Mouse (Mus musculus) frontal cortex, adult 2 months (tissue): ENCODE data around the gene Pdk1. TPM values are rescaled to one million over a fixed set of nuclear protein-coding genes. Genes with fewer than 3 reads are reported as not detected.
A peak's percentile ranks its signal among the peaks of the same experiment; 100 is the strongest.

Experiments
- DNase-seq, 2 experiments: peaks; one replicate each; pipeline ENCODE4 v3.0.0; 2022; ENCODE audit warnings: low spot score in 1 of 2; ENCODE audit errors: extremely low spot score in 1 of 2
- polyA plus RNA-seq: library from polyadenylated mRNA; depleted of rRNA; stranded (reverse); fragments of >200 nt; gene quantifications from 2 replicates; pipeline ENCODE4 v1.2.3, GENCODE M21; 2012; rRNA removed

Pdk1 gene
- 26.7 and 28.5 TPM in 2 replicates for polyA plus RNA-seq

DNA sequence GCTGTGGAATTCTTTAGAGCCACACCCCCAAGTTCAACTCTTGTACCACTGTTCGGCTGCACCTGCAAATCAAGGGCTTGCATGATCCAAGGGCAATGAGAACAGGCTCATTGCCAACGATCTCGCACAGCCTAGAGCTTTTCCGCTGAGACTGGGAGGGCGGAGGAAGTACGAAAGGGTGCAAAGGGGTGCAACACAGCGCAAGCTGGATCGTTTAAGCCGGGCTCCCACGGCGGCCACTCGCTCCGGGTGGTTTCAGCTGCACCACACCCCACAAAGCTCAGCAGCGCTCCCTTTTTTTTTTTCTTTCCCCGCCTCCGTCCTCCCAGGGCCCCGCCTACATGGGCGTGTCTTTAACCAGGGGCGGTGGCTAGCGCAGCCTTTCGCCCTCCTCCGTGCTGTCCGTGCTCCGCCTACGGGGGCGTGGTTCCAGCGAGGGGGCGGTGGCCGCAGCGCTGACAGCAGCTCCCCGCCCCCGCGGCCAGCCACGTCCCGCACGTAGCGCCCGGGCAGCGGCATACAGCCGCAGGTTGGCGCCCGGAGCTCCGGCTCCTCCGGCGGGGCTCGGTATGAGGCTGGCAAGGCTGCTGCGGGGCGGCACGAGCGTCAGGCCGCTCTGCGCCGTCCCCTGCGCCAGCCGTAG lies at the start of gene Pdk1:
Gene Pdk1, plus strand, starts transcription at position 424 of the 643 bp plus-strand sequence.
- peak; percentile 92 to 97 for DNase-seq

DNA sequence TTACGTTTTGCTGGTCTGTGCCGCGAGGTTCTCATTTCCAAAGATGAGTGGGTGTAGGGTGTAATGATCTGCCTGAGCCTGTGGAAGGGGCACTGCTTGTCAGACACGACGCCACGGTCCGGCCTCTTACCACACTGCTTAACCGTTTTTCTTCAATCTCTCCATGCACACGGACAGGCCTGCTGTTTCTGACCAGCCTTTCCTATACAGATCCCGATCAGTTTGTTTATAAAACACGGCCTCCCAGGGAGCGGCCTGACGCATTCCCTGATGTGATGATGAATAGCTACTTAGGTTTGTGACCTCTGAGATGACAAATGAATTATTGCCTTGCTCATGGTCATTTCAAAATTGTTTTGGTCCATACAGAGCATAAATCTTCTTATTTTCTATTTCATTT lies 48.9 kb upstream of the Pdk1 start:
- DNase-seq = no peak

DNA sequence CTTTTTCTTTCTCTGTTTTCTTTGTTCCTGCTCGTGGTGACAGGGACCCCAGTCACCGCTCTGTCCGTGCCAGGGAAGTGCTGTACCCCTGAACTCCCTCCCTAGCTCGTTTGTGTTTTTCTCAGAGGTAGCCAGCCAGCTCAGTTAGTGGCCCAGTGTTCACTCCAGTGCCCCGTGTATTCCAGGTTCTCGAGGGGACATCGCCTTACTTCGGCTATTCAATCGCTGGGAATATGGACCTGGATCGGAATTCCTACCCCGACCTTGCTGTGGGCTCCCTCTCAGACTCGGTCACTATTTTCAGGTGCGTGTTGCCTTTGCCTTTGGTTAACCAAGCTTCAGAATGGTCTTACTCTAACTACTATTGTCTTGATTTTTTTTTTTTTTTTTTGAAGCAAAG lies 45.3 kb upstream of the Pdk1 start:
- DNase-seq = no peak

DNA sequence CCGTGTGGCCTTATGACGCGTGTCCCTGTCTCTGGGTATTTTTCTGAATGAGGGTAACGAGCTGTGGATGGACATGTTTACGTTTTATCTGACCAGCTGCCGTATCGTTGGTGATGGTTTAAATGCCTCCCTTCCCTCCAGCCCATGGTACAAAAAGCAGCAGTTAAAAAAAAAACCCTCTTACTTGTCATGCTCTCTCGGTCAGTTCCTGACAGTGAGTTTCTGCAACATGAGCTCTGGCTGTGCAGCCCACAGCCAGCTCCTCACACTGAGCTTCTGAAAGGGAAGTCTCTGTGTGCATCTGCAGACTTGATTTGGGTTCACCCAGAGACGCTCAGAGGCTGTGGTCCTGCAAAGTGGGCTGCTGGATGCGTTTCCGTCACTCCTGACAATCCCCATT lies 44.1 kb upstream of the Pdk1 start:
- DNase-seq = no peak

DNA sequence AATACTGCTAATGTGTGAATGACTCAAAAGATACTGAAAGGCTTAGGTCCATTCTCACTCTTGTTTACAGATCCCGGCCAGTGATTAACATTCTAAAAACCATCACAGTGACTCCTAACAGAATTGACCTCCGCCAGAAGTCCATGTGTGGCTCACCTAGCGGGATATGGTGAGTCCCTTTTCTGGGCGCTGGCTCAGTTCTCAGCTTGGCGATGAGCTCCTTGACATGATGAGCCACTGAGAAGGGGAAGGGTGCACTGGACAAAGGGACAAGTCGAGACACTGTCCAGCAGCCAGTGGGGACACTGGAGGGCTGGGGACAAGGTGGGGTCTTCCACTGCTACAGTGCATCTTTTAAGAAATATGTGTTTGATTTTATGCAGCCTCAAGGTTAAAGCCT lies 39.4 kb upstream of the Pdk1 start:
- no peak for DNase-seq

DNA sequence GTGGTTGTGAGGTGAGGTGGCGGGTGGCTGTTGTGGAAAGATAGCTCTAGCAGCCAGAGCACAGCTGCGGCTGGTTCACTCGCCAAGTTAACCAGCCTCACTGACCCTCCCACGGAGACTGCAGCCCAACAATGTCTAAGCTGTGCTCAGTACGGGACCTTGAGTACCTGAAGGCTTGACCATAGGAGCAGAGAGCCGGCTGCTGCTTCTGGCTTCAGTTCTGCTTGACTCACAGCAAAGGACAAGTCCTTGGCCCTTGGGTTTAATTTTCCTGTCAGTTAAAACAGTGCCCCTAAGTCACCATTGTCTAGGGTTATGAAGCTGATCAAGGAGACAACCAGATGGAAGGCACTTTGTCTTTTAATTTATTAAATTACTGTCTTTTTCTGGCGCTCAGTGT lies 38.7 kb upstream of the Pdk1 start:
- no peak for DNase-seq

DNA sequence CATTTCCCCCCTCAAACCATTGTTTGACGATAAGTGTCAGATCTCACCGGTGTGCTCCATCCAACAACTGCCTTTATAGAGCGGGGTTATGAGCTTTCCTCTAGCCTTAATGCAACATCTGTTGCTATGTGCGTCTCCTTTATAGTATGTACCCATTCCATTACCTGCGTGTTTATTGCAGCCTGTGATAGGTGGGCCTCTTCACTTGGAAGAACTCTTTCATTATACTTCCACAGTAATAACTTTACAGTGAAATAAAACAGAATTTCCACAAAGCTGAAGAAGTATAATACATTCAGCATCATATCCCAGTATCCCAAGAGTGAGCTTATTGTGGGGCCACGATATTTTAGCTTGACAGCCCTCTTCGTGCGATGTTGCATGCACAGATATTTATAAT lies 37.5 kb upstream of the Pdk1 start:
- no peak for DNase-seq

DNA sequence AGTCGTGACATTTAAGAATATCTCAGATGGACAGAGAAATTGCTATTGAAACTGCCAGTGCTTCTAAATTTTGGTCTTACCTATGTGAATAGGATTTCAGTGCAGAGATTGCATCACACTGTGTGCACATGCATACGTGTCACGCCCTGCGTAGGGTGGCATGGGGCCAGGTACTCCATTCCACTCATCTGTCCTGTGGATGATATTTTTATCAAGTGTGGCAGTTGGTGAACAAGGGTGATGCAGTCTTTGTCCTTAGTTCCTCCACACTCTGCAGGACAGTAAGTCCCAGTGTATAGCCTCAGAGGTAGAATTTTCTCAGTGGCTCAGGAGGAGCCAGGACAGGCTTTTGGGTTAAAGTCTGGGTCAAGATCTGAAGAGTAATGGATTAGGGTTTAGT lies 36.8 kb upstream of the Pdk1 start:
- DNase-seq = no peak

DNA sequence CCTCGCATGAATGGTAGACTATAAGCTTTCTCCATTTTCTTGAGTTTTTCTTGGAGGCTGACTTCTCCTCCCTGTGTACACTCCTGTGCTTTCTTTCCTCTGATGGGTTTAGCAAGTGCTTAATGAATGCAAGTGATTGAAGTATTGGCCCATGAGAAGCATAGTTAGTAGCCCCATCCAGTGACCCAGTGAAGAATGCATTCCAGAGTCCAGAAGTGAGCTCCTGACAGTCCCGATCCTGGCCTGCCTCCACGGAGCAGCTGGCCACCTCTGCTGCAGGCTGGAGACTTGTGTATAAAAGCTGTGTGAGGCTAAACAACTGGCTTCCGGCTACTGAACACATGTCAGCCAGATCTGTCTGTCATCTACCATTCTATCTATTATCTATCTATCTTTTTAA lies 35.8 kb upstream of the Pdk1 start:
- DNase-seq = no peak

DNA sequence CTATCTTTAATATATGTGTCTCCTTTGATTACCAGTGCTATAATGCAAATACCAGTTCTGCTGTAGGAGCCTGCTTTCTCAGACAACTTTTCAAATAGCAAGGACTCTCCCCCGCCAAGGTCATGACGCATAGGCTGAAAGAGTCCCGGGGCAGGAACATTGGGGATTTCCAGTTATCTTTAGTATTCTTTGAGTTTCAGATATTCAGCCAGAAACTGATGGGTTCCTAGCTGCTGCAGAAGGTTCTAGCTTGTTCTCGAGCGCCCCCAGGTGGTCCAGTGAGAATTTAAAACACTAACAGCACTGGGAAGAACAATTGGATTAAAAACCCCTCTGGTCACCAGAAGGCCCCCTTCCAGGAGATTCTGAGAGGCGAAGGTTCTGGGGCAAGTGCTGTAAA lies 35.2 kb upstream of the Pdk1 start:
- peak in 1 of 2 experiments; percentile 86 for DNase-seq

DNA sequence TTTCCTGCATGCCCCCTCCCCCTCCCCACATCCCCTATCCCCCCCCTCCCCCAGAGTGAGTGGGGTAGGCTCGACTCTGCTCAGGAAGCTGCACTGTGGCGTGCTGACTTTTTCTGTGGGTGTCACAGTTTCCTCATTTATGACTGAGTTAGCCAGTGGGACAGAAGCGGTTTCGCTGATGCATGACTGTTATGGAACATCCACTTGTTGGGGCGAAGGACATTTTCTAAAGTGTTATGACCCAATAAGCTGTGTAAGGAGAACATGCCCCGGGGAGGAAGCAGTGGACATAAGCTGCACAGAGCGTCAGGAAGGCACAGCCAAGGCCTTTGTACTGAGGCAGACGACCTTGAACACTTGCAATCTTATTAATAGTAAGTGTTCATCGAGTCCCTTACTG lies 29.7 kb upstream of the Pdk1 start:
- DNase-seq = no peak

DNA sequence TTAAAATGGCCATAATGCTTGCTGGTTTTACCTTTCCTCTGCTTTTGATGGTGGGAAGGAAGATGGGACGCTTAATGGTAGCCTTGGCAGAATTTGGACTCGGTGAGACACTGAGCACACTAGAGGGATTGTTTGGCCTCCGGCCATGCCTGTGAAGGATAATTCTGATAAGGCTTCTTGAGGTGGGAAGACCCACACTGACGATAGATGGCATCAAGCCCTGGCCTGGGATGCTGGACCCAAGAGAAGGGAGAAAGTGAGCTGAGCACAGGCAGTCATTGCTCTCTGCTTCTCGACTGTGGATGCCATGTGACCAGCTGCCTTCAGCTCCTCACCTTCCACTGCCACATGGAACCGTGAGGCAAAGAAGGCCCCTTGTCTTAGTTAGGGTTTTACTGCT lies 28.1 kb upstream of the Pdk1 start:
- DNase-seq = no peak

DNA sequence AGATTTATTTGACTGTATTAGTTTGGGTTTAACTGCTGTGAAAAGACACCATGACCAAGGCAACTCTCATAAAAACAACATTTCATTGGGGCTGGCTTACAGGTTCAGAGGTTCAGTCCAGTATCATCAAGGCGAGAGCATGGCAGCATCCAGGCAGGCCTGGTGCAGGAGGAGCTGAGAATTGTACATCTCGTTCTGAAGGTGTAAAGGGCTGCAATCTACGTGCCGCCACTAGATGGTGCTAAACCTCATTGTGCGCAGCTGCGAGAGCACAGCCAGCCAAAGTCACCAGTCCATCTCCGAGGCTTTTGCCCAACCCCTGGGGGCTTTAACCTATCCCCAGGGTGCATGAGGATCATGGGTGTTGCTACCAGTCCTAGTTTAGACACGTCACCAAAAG lies 20.9 kb upstream of the Pdk1 start:
- DNase-seq = peak; percentile 20 to 78

DNA sequence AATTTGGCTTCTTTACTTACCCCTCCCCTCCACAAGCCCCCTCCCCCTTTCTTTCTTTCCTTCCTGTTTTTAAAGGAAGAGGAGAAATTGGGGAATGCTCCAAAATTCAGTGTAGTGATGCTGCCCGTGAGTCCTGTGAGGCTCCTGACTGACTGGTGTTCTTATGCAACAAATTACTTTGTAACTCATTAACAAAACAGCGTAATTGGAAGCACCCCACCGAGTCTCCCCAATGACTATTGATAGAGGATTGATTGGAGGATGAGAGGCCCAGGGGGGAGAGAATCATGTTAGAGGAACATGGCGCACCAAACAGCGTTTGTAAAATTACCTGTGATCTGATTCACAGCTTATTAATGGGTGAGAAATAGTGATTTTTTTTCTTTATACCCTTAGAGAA lies 17.9 kb upstream of the Pdk1 start:
- no peak for DNase-seq

DNA sequence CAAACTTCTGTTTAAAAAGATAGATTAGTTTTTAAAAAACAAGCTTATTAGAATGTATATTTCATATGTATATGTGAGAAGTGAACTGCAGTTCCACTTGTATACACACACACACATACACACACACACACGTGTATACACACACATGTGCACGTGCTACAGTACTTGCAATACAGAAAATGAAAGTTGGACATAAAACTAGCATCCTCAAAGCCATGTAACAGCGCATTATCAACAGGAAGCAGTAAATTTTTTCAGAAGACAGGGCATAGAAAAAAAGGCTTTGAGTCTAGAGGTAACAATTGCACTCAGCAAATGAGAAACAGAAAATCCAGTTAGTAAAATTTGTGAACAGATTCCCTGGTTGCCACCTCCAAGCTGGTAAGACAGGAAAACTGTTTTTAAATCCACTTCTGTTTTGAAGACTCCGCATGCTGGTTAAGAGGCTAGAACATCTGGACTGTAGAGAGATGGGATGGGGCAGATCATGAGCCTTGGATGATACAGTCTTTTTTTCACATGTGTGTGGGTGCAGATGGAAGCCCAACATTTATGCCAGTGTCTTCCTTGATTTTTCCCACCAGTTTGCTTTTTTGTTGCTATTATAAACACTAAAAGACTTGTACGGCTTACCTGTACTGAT lies 9.4 kb upstream of the Pdk1 start:
- peak in 1 of 2 experiments; percentile 43 for DNase-seq

DNA sequence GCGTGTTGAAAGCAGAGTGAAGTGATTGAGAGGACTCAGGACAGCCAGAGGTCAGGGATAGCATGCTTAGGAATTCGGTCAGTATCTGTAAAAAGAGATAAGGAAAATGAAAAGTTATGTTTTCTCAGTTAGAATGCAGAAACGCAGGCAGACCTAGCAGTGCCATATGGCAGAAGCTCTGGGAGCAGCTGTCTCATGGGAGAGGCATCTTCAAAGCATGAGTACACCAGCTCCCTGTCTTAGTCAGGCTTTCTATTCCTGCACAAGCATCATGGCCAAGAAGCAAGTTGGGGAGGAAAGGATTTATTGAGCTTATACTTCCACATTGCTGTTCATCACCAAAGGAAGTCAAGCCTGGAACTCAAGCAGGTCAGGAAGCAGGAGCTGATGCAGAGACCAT lies 8.0 kb upstream of the Pdk1 start:
- peak; percentile 75 to 80 for DNase-seq

DNA sequence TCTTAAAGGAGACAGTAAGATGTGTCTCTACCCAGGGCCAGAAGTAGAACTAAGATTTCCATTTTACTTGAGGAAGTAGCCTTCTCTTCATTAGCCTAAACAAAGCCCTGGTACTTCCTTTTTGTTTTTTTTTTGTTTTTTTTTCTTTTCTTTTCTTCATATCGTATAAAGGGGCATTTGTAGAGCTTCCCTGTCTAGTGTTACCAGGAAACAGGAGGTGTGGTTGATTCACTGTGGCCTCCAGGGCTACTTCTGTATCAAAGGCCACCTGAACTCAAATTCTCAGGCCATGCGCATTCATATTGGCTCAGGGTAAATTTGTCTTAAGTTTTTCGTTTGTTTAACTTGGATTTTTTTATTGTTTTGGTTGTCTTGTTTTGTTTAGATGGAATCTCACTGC lies 7.1 kb upstream of the Pdk1 start:
- DNase-seq = no peak

DNA sequence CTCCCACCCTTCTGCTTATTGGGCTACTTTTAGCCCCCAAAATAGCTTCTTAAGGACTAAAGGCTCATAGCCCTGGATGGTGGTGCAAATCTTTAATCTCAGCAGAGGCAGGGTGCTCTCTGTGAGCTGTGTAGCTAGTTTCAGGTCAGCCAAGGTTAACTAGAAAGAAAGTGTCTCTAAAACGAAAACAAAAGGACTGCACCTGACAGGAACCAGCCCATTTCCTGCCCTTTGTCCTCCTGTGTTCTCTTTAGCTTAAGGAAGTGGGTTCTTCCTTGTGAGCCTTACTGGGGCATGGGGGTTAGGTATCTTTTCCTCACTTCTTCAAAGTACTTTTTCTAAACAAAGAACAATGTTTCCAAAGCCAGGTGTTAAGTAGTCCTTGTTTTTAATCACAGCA lies 6.5 kb upstream of the Pdk1 start:
- no peak for DNase-seq

DNA sequence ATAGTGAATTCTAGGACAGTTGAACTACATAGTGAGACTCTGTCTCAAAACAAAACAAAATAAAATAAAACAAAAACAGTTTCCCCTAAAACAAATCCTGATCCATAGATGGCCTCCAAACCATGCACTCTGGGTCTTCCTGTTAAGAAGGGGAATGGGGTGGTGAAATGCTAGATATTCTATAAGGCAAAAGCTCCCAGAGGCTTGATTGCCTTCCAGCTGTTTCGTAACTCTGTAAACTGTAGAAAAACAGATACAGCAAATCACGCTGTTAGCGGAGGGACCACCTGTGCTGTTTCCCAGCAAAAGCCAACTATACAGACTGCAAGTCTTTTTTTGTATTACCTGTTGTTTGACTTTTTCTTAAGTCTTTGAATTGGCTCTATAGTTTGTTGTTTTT lies 6.0 kb upstream of the Pdk1 start:
- DNase-seq = no peak

DNA sequence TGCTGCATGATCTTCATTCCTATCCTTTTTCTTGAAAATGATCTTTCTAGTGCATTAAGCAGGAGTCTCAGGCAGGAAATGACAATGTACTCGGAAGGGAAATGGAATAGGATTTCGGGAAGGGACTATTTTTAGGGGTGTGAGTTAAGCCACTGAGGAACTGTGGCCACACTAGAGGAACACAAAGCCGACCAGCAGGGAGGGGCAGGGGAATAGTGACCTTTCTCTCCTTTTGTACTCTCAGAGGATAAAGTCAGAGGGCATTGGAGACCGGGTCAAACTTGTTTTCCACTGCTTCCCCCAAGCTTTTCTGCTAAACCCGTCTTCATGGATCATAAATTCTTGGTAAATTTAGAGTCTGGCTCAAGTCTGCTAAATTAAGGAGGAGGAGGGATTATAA lies 5.5 kb upstream of the Pdk1 start:
- DNase-seq = no peak

DNA sequence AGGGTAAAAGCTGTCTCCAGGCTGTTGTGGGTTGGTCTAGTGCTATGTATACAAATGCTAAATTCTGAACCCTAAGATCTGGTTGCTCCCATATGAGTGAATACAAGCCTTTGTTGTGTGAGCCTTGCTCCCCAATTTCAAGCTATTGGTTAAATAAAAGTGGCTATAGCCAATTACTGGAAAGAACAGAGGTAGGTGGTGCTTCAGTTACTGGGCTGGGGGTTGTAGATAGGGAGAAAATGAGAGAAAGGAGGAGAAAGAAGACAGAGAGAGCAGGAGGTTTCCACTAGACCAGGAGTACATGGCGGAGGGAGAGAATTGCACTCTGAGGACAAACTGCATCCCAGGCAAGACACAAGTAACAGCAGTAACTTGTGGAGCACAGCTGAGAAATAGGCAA lies 4.8 kb upstream of the Pdk1 start:
- DNase-seq = no peak

DNA sequence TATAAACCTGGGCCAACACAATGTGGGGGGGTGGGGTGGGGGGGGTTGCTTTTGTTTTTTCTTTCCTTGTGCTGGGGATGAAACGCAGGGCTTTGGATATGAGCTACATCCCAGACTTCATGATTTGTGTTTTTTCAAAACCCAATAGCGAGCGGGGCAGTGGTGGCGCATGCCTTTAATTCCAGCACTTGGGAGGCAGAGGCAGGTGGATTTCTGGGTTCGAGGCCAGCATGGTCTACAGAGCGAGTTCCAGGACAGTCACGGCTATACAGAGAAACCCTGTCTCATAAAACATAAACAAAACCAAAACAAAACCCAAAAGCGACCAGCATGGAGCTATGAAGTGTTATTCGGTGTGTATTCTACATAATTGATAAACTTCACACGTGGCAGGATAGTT lies 883 bp upstream of the Pdk1 start:
- DNase-seq = no peak
